Mouse (Mus musculus) bone marrow macrophage, adult 2 months (primary cell): ENCODE results near the gene Usp29. TPM values are rescaled to one million over a fixed set of nuclear protein-coding genes. Genes with fewer than 3 reads are reported as not detected.

ENCODE experiments used
- H3K27ac ChIP-seq: 2 replicates; pipeline ENCODE4 v1.5.1; 2012; ENCODE audit warnings: low read depth, low read length; ENCODE audit not compliant: insufficient read depth
- H3K4me1 ChIP-seq: 2 replicates; pipeline ENCODE4 v1.6.1; 2012; ENCODE audit warnings: low read length; ENCODE audit not compliant: control insufficient read depth, insufficient read depth
- H3K4me3 ChIP-seq: 2 replicates; pipeline ENCODE4 v1.5.1; 2012; ENCODE audit warnings: mild to moderate bottlenecking, low read length, moderate library complexity; ENCODE audit not compliant: insufficient read depth
- CTCF ChIP-seq: IDR thresholded peaks from 2 replicates; pipeline ENCODE4 v1.5.1; 2012; ENCODE audit warnings: low read depth, mild to moderate bottlenecking, low read length, moderate library complexity
- POLR2A ChIP-seq: IDR thresholded peaks from 2 replicates; pipeline ENCODE4 v1.6.1; 2012; ENCODE audit warnings: mild to moderate bottlenecking, low read depth, low read length, borderline replicate concordance
- polyA plus RNA-seq: library from polyadenylated mRNA; stranded (reverse); fragments of >200 nt; gene quantifications from 2 replicates; pipeline ENCODE4 v1.2.4, GENCODE M21; 2012; ENCODE audit not compliant: missing spikeins, insufficient read depth, insufficient read length

The Usp29 gene
- polyA plus RNA-seq, 1 experiment, result not detected

DNA sequence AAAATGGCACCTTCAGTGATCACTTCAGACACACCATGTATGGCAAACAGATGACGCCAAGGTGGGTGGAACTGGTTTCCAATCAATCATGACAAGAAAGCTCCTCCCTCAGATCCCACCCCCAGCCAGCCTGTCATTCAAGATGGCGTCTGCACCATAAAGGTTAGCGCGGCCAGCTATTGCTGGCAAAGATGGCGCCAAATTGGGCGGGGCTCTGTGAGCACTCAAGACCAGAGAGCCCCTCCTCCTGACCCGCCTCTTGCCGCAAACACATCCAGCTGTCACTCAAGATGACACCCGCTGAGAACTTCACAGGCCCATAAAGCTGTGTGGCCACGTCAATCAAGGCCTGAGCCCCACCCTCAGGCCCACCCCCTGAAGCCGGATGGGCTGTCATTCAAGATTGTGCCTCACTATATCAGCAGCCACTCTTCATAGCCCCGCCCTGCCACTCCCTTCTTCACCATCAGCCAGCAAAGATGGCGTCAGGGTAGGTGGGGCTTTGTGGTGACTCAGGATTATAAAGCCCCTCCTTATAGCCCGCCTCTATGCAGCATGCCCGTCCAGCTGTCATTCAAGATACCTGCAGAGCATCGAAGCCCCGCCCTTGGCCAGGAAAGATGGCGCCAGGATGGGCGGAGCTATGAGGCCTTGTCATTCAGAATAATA is 2.0 kb upstream of the Usp29 start:
- TF ChIP-seq POLR2A (no peak), CTCF (no peak)
- no peak overlapping the region for H3K27ac ChIP-seq
- H3K4me3 ChIP-seq, result no peak overlapping the region
- H3K4me1 ChIP-seq, result no peaks in the 10 kb centered on the region

DNA sequence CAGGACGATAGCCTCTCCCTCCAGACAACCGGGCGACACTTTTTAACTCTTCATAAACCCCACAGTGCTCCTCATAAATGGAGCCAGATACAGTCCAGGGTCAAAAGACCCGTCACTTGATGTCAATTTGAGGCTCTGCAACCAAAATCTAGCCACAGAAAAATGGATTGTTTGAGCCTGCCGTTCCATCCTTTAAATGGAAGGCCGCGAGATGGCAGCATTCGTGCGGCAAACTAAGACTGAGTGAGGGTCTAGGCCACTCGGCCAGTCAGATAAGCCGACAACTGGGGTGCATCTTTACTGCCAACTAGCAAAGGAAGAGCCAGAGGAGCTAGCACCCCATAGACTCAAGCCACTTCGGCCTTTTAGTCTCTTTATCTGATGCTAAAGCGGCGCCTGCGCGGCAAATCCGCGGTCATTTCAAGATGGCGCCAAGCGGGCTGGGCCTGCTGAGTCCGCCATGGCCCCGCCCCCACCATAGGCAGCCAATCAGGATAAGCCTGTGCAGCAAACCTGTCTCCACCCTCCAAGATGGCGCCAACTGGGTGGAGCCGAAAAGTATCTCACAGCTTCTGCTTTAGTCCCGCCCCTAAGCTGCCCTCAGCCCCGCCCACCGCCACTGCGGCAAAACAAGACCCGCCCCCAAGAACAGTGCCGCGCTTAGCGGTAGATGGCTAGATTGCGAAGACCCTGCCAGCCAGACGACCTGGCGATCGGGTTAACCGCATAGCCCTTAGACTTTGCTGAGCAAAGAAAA is 1.1 kb upstream of the Usp29 start:
- H3K4me3 ChIP-seq, result peak overlapping the region; percentile 60
- TF ChIP-seq CTCF (no peak), POLR2A (no peak)
- no peak overlapping the region for H3K27ac ChIP-seq
- no peaks in the 10 kb centered on the region for H3K4me1 ChIP-seq

DNA sequence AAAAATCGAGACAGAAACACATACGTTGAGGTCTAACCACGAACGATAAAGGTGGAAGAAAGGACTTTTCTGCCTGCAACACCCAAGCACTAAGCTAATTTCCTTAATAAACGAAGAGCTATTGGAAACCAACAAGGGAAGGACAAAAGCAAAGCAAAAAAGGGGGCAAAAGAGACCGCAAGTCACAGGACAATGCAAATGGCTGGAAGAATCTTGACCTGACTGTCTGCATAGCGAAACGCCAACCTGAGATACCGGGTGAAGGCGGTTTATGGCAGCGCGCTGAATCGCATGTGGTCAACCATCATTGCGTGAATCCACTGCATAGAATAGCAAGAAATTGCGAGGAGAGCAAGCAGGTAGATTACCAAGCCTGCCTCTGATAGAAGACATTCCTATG is 423 bp downstream of the Usp29 start:
- H3K4me3 ChIP-seq, result no peak overlapping the region
- no peak overlapping the region for H3K27ac ChIP-seq
- H3K4me1 ChIP-seq, result no peaks in the 10 kb centered on the region
- no peak for TF ChIP-seq CTCF
- TF ChIP-seq POLR2A, result no peak

DNA sequence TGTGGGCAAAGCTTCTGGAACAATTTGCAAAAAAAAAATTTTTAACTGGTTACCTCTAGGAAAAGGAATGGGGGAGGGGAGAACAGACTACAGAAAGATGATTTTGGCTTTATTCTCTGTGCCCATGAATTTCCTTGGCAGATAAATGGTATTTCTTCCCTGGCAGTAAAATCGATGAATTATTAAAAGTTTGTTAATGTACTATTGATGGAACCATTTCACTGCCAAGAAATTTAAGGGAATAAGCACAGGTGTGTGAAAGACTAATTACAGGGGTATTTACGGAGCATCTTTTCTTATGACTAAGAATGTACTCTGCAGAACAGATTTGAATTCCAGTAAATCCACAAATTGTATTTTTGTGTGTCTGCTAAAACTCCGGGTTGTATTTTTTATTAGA is 995 bp downstream of the Usp29 start:
- TF ChIP-seq CTCF, result no peak
- no peak for TF ChIP-seq POLR2A
- Histone ChIP-seq H3K4me1 (no peaks in the 10 kb centered on the region), H3K4me3 (no peak overlapping the region), H3K27ac (no peak overlapping the region)

DNA sequence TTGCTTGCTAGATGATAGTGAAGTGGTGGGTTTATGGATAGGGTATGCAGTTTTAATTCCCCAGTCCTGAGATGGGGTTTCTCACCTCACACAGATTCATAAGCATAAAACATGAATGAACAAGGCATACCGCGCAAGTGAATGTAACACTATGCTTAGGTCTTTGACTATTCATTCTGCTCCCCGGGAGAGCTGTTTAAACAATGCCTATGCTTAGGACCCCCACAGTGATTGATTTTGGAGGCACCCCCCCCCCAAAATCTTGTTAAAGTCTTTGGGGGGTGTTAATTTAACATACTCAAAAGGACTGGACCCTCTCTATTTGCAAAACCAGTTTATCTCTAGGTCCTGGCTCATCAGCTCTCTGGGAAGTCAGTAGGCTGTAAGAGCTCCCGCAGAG is 1.6 kb downstream of the Usp29 start:
- Histone ChIP-seq H3K4me1 (no peaks in the 10 kb centered on the region), H3K27ac (no peak overlapping the region), H3K4me3 (no peak overlapping the region)
- no peak for TF ChIP-seq POLR2A
- no peak for TF ChIP-seq CTCF

DNA sequence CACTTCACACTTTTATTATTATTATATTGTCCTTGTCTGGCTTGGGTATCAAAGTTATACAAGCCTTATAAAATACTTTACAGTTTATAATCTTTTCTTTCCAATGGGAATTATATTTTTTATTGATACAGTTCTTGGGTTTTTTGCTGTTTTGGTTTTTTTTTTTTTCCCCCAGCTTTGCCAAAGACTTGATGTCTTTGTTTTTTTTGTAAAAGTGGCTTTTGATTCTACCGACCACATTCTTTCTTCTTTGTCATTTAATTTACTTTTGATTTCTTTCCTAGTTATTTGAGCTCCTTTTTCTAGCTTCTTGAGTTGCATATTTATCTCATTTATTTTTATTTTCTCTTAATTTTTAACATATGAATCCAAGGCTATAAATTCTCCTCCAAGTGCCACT is 5.7 kb downstream of the Usp29 start:
- Histone ChIP-seq H3K4me1 (no peaks in the 10 kb centered on the region), H3K27ac (no peak overlapping the region), H3K4me3 (no peak overlapping the region)
- TF ChIP-seq CTCF (no peak), POLR2A (no peak)

DNA sequence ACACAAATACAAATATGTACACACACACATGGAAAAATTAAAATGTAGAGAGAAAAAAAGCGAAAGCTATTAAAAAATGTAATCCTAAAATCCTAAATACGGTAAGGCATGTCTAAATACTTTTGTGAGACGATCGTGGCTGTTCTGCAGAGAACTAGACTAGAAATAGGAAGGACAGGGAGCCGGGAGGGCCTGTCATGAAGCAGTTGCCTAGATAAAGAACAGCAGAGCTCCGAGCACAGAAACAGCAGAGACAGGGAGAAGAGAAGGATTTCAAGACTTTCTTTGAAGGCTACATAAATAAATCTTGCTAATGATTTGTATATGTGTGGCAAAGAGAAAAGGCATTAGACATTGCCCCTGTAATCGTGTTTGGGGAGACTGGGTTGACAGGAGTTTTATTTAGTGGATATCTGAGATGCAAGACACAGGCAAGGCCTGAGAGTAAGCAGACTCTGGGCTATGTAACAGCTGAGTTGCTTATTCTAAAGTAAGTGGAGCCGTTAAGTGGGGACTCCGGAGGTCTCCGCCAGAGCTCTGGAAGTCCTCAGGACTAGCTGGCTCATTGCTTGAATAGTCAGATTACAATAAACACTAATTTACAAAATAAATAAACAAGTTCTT is 14.0 kb downstream of the Usp29 start:
- H3K4me3 ChIP-seq, result no peak overlapping the region
- H3K4me1 ChIP-seq, result no peaks in the 10 kb centered on the region
- H3K27ac ChIP-seq, result no peak overlapping the region
- TF ChIP-seq POLR2A (no peak), CTCF (no peak)

DNA sequence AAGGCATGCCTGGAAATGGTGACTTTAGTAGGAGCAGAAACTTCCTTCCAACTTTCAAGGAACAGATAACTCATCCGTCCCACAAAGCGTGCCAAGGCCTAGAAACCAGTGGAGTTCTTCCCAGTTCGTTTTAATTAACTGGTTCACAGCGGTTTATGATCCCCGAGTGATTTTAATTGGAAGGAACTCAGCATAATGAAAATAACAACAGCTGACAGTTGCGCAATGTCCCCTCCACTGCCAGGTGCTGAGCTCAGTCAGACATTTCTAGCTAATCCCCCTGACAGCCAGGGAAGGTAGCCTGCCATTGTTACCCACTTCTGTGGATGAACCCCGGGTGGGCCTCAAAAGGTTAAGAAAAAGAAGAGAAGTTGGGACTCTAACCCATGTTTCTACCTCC is 18.8 kb downstream of the Usp29 start:
- no peaks in the 10 kb centered on the region for H3K4me1 ChIP-seq
- TF ChIP-seq CTCF, result no peak
- no peak overlapping the region for H3K27ac ChIP-seq
- no peak overlapping the region for H3K4me3 ChIP-seq

DNA sequence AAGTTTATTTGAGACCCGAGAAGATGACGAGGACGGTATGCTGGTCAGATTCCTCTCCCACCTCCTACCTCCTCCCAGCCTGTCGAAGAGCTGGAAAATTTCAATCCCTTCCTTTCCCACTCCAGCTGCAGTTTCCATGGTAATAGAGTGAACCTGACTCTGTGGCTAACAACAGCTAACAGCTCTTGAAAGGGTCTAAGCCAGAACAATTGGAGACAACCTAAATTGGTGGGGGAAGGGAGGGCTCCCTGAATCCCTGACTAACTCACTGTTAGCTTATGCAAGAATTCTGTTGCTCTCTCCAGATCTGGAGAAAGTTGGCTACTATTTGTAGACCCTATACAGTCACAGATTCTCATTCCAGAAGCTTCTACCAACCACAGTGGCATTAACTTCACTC is 23.1 kb downstream of the Usp29 start:
- TF ChIP-seq POLR2A (no peak), CTCF (no peak)
- Histone ChIP-seq H3K4me1 (no peaks in the 10 kb centered on the region), H3K27ac (no peak overlapping the region), H3K4me3 (no peak overlapping the region)

DNA sequence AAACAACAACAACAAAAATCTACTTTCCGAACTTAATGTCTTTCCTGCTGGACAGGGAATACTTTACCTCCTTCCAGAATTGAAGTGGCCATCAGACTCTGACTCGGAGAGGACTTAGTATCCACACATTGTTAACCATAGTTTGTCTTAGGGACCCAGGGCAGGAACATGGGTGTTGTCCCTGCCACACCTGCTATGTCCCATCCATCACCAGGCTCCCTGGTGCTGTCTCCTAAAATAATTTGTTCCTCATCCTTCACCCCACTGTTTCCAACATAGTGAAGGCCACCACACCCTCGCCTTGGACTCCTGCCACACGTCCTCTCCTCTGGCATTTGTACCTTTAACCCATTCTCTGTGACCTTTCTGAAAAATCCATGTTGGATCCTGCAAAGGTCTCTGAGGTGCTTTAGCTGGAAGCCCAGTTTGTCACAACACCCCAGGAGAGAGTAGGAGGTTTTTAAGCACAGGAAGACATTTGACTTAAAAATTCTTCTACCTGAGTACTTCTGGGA is 26.5 kb downstream of the Usp29 start:
- H3K27ac ChIP-seq, result no peak overlapping the region
- no peak for TF ChIP-seq POLR2A
- TF ChIP-seq CTCF, result no peak
- no peaks in the 10 kb centered on the region for H3K4me1 ChIP-seq
- no peak overlapping the region for H3K4me3 ChIP-seq
